Mouse (Mus musculus) liver, embryonic 13.5 days (tissue): ENCODE measurements around the gene Mex3b. TPM values are rescaled to one million over a fixed set of nuclear protein-coding genes. Genes with fewer than 3 reads are reported as not detected.

Experiments
- ATAC-seq: fragments of 200-750 bp; cut with Nextera tagmentation; 2 replicates; pipeline ENCODE4 v1.8.0; 2017; ENCODE audit warnings: low read depth, mild to moderate bottlenecking, moderate number of reproducible peaks, moderate library complexity
- DNase-seq: peaks from one replicate; pipeline ENCODE4 v3.0.0; 2022
- H3K27ac ChIP-seq: fragments of 300-500 bp; sonication (generic); 2 replicates; pipeline ENCODE4 v1.5.1; 2015; ENCODE audit warnings: moderate library complexity, mild to moderate bottlenecking, inconsistent platforms
- H3K27me3 ChIP-seq: fragments of 300-500 bp; sonication (generic); 2 replicates; pipeline ENCODE4 v1.6.1; 2015; ENCODE audit warnings: mild to moderate bottlenecking, inconsistent platforms
- H3K36me3 ChIP-seq: fragments of 300-500 bp; sonication (generic); 2 replicates; pipeline ENCODE4 v1.6.1; 2015; ENCODE audit warnings: mild to moderate bottlenecking, inconsistent platforms
- H3K4me1 ChIP-seq: fragments of 300-500 bp; sonication (generic); replicated peaks from 2 replicates; pipeline ENCODE4 v1.6.1; 2015; ENCODE audit warnings: inconsistent platforms
- H3K4me2 ChIP-seq: fragments of 300-500 bp; sonication (generic); 2 replicates; pipeline ENCODE4 v1.6.1; 2015; ENCODE audit warnings: inconsistent platforms, mild to moderate bottlenecking, moderate library complexity
- H3K4me3 ChIP-seq: fragments of 300-500 bp; sonication (generic); replicated peaks from 2 replicates; pipeline ENCODE4 v1.5.1; 2015; ENCODE audit warnings: mild to moderate bottlenecking, inconsistent platforms
- H3K9ac ChIP-seq: fragments of 300-500 bp; sonication (generic); 2 replicates; pipeline ENCODE4 v1.6.1; 2015; ENCODE audit warnings: mild to moderate bottlenecking, inconsistent platforms
- H3K9me3 ChIP-seq: fragments of 300-500 bp; sonication (generic); replicated peaks from 2 replicates; pipeline ENCODE4 v1.6.1; 2016; ENCODE audit warnings: inconsistent platforms
- WGBS: fragments of 180-500 bp; shearing (Covaris S2); methylation state at CpG from one replicate; pipeline ENCODE4 v1.1.7; 2015; ENCODE audit not compliant: insufficient replicate concordance; 5-methylcytosine and 5-hydroxymethylcytosine counted together
- polyA plus RNA-seq: library from polyadenylated mRNA; unstranded; fragments of >200 nt; fragmentation: Nextera tagmentation; extraction: Ambion mirVana; gene quantifications from 2 replicates; pipeline ENCODE4 v1.2.1, GENCODE M21; 2015

The Mex3b gene
- polyA plus RNA-seq, 1 experiment from 2014 or later, result 0.68 TPM

GRCm38 (mm10) chr7:82899459-82900297, 32.5 kb downstream of the Mex3b start:
- Histone ChIP-seq H3K27me3 (no peaks in the 10 kb centered on the region), H3K9ac (no peak overlapping the region), H3K9me3 (no peaks in the 10 kb centered on the region), H3K36me3 (no peaks in the 10 kb centered on the region), H3K27ac (no peak overlapping the region), H3K4me2 (no peak overlapping the region), H3K4me3 (no peak overlapping the region), H3K4me1 (no peaks in the 10 kb centered on the region)
- 50% methylated on average over 8 of the region's 8 CpGs for WGBS
- DNase-seq (no peak), ATAC-seq (no peak)

- no peak overlapping the region for H3K27ac ChIP-seq
Observed at GRCm38 (mm10) chr7:82903006-82903405, 35.9 kb downstream of the Mex3b start.

GRCm38 (mm10) chr7:82905527-82905926, 38.4 kb downstream of the Mex3b start:
- no peak overlapping the region for H3K9ac ChIP-seq
- no peak overlapping the region for H3K4me2 ChIP-seq
- no peak overlapping the region for H3K4me3 ChIP-seq
- ATAC-seq, result no peak
- WGBS, result 77% methylated on average over 3 of the region's 3 CpGs
- no peaks in the 10 kb centered on the region for H3K4me1 ChIP-seq
- no peak overlapping the region for H3K27ac ChIP-seq
- no peaks in the 10 kb centered on the region for H3K36me3 ChIP-seq
- H3K27me3 ChIP-seq, result no peaks in the 10 kb centered on the region
- no peak for DNase-seq
- no peaks in the 10 kb centered on the region for H3K9me3 ChIP-seq

More at GRCm38 (mm10) chr7:82903006-82903405, 35.9 kb downstream of the Mex3b start:
- Histone ChIP-seq H3K4me2 (no peak overlapping the region), H3K27me3 (no peaks in the 10 kb centered on the region), H3K9me3 (no peaks in the 10 kb centered on the region), H3K9ac (no peak overlapping the region), H3K4me1 (no peaks in the 10 kb centered on the region), H3K36me3 (no peaks in the 10 kb centered on the region), H3K4me3 (no peak overlapping the region)
- no peak for DNase-seq
- ATAC-seq, result no peak
- WGBS, result 65% methylated on average over 3 of the region's 3 CpGs

- no peak overlapping the region for H3K4me2 ChIP-seq
- ATAC-seq, result no peak
- H3K27me3 ChIP-seq, result no peaks in the 10 kb centered on the region
- 41% methylated on average over 1 of the region's 1 CpGs for WGBS
- no peak overlapping the region for H3K4me3 ChIP-seq
- H3K9ac ChIP-seq, result no peak overlapping the region
- no peak overlapping the region for H3K27ac ChIP-seq
- no peaks in the 10 kb centered on the region for H3K9me3 ChIP-seq
- H3K4me1 ChIP-seq, result no peaks in the 10 kb centered on the region
- DNase-seq, result no peak
- no peaks in the 10 kb centered on the region for H3K36me3 ChIP-seq
Observed at GRCm38 (mm10) chr7:82907081-82907480, 39.9 kb downstream of the Mex3b start.

GRCm38 (mm10) chr7:82910536-82911384, 43.6 kb downstream of the Mex3b start:
- H3K27ac ChIP-seq, result no peak overlapping the region
- no peaks in the 10 kb centered on the region for H3K9me3 ChIP-seq
- H3K4me2 ChIP-seq, result no peak overlapping the region
- H3K4me3 ChIP-seq, result no peak overlapping the region
- H3K36me3 ChIP-seq, result no peaks in the 10 kb centered on the region
- DNase-seq (no peak), ATAC-seq (no peak)
- H3K27me3 ChIP-seq, result no peaks in the 10 kb centered on the region
- H3K4me1 ChIP-seq, result no peaks in the 10 kb centered on the region
- no peak overlapping the region for H3K9ac ChIP-seq
- 66% methylated on average over 10 of the region's 10 CpGs for WGBS

- 76% methylated on average over 10 of the region's 10 CpGs for whole genome bisulfite sequencing
- ATAC-seq (no peak), DNase-seq (no peak)
- Histone ChIP-seq H3K36me3 (no peaks in the 10 kb centered on the region), H3K9ac (no peak overlapping the region), H3K9me3 (no peaks in the 10 kb centered on the region), H3K4me1 (no peaks in the 10 kb centered on the region), H3K27me3 (no peaks in the 10 kb centered on the region), H3K27ac (no peak overlapping the region), H3K4me2 (no peak overlapping the region), H3K4me3 (no peak overlapping the region)
Observed at GRCm38 (mm10) chr7:82911501-82911900, 44.4 kb downstream of the Mex3b start.

GRCm38 (mm10) chr7:82914297-82914696, 47.2 kb downstream of the Mex3b start:
- DNase-seq (no peak), ATAC-seq (no peak)
- H3K27me3 ChIP-seq, result no peaks in the 10 kb centered on the region
- WGBS, result 55% methylated on average over 4 of the region's 4 CpGs
- no peaks in the 10 kb centered on the region for H3K36me3 ChIP-seq
- H3K9me3 ChIP-seq, result no peaks in the 10 kb centered on the region
- H3K4me1 ChIP-seq, result no peaks in the 10 kb centered on the region
- no peak overlapping the region for H3K9ac ChIP-seq
- no peak overlapping the region for H3K27ac ChIP-seq
- no peak overlapping the region for H3K4me2 ChIP-seq
- no peak overlapping the region for H3K4me3 ChIP-seq

Other genes with a start within 250 kb of the Mex3b start
- 0.79 and 1.8 TPM in 2 replicates for gene Saxo2, start 218.8 kb upstream of the Mex3b start, polyA plus RNA-seq
- gene Efl1, start 218.7 kb upstream of the Mex3b start, polyA plus RNA-seq, result 10.8 and 11.9 TPM in 2 replicates